In genomic region chr1:180313517-180314440, GRCm38 (mm10) we compare ENCODE assay signal across 9 mouse cellular contexts. TPM values are rescaled to one million over a fixed set of nuclear protein-coding genes. Genes with fewer than 3 reads are reported as not detected.
DNase-seq lines count a peak whose midpoint lies in the region; ATAC-seq and TF ChIP-seq lines count a peak whose summit lies in the region.
"Had no signal": no experiment of that assay in that cellular context is flagged by ENCODE, and none has a peak within 500 bp of the region (broad histone marks: within the 10 kb centered on the region; RNA-seq: fewer than 3 reads in every experiment).

No protein-coding gene starts in this region.

- H3K27ac ChIP-seq in hindbrain, embryonic 15.5 days (replicated peaks): peak overlapping the region; percentile 76
- no peak overlapping the region for H3K27ac ChIP-seq in limb, embryonic 15.5 days
- H3K27ac ChIP-seq: macrophage had no signal

- H3K4me2 ChIP-seq in hindbrain, embryonic 15.5 days: peak overlapping the region; percentile 53
- H3K4me2 ChIP-seq in limb, embryonic 15.5 days: peak overlapping the region; percentile 44
- H3K4me2 ChIP-seq in myocyte (ENCODE audit: low read depth): peak overlapping the region; percentile 89

- no peak overlapping the region for H3ac ChIP-seq in myocyte (ENCODE audit: control insufficient read depth, insufficient read length)

- peak overlapping the region; percentile 24; the same call in 1 of the 2 replicates for H3K9ac ChIP-seq in hindbrain, embryonic 15.5 days
- H3K9ac ChIP-seq in limb, embryonic 15.5 days: no peak overlapping the region

- H3K27me3 ChIP-seq in hindbrain, embryonic 15.5 days: no peaks in the 10 kb centered on the region
- H3K27me3 ChIP-seq in limb, embryonic 15.5 days: no peaks in the 10 kb centered on the region
- no peaks in the 10 kb centered on the region for H3K27me3 ChIP-seq in myocyte (ENCODE audit: control insufficient read depth, insufficient read depth, insufficient read length)

- peak overlapping the region; percentile 26 for H3K4me3 ChIP-seq in hindbrain, embryonic 15.5 days
- peak overlapping the region; percentile 23; the same call in 1 of the 2 replicates for H3K4me3 ChIP-seq in limb, embryonic 15.5 days
- no peak overlapping the region for H3K4me3 ChIP-seq in myocyte

- no peak for TF ChIP-seq POLR2A in myocyte (IDR thresholded peaks at IDR 0.05; ENCODE audit: insufficient read length, low read depth)

- H3K36me3 ChIP-seq in hindbrain, embryonic 15.5 days: no peaks in the 10 kb centered on the region
- H3K36me3 ChIP-seq in limb, embryonic 15.5 days: no peaks in the 10 kb centered on the region
- no peaks in the 10 kb centered on the region for H3K36me3 ChIP-seq in myocyte (ENCODE audit: control insufficient read depth, insufficient read depth)

- H3K79me2 ChIP-seq in myocyte (ENCODE audit: control insufficient read depth, insufficient read depth): no peaks in the 10 kb centered on the region

- 11% methylated on average over 20 of the region's 20 CpGs for WGBS in hindbrain, embryonic 15.5 days
- 8% methylated on average over 20 of the region's 20 CpGs for WGBS in limb, embryonic 15.5 days

- ATAC-seq in hindbrain, embryonic 15.5 days (ENCODE audit: low FRiP score, low read depth): peak; percentile 84
- ATAC-seq in limb, embryonic 15.5 days (ENCODE audit: insufficient number of reproducible peaks, low FRiP score, low TSS enrichment, low read depth): no peak

- peak; percentile 22 for DNase-seq in right cerebral cortex, adult 18-20 months
- no peak for DNase-seq in right cerebral cortex, postnatal 36 days (ENCODE audit: low spot score in 2 of 2)
- peak; percentile 73 to 76 for DNase-seq in cerebellum, postnatal 25 days
- DNase-seq in spleen, adult 12 weeks (ENCODE audit: low spot score): no peak
- no peak for DNase-seq in c-Kit-positive CD71-positive TER-119-positive erythroid progenitor cells, embryonic 14.5 days (ENCODE audit: low spot score)

- H3K9me3 ChIP-seq in hindbrain, embryonic 15.5 days: no peaks in the 10 kb centered on the region
- H3K9me3 ChIP-seq in limb, embryonic 15.5 days: no peaks in the 10 kb centered on the region

- peaks cover 26% of the 10 kb centered on the region for H3K4me1 ChIP-seq in hindbrain, embryonic 15.5 days (replicated peaks)
- peaks cover 16% of the 10 kb centered on the region for H3K4me1 ChIP-seq in limb, embryonic 15.5 days

TF ChIP-seq in myocyte, 11 proteins besides CTCF, POLR2A, EP300 and RAD21:
- TF ChIP-seq MAX (IDR thresholded peaks at IDR 0.05; ENCODE audit: low read depth) (no peak), MYOD1 (IDR thresholded peaks at IDR 0.05; ENCODE audit: control insufficient read depth in 1 of 3, insufficient read length in 2 of 3, low read depth in 2 of 3) (peak in 1 of 3 experiments; percentile 10)

RNA-seq across cellular contexts. Expression of gene Itpkb, which starts 16.5 kb away (rescaled TPM):
- 3.5 and 3.7 TPM in 2 replicates for polyA plus RNA-seq in hindbrain, embryonic 15.5 days (2015; fragmentation: Nextera tagmentation; extraction: Ambion mirVana)
- 12.7 and 15.1 TPM in 2 replicates for polyA plus RNA-seq in limb, embryonic 15.5 days (2015; fragmentation: Nextera tagmentation; extraction: Ambion mirVana)
- 1.1 TPM for polyA plus RNA-seq in myocyte (2012; fragmentation: generic; extraction: Trizol)

RNA-seq across cellular contexts. Expression of gene Psen2, which starts 50.5 kb away (rescaled TPM):
- 18.5 and 19.9 TPM in 2 replicates for polyA plus RNA-seq in hindbrain, embryonic 15.5 days (2015; fragmentation: Nextera tagmentation; extraction: Ambion mirVana)
- 18.1 and 21.8 TPM in 2 replicates for polyA plus RNA-seq in limb, embryonic 15.5 days (2015; fragmentation: Nextera tagmentation; extraction: Ambion mirVana)
- 28.6 TPM for polyA plus RNA-seq in myocyte (2012; fragmentation: generic; extraction: Trizol)

Comparison
In these comparisons a context has a peak if more than half of its experiments do, and no peak if none do; other contexts are left out.
1. DNase-seq: peak in right cerebral cortex, adult 18-20 months (single experiment) and cerebellum, postnatal 25 days (2 of 2); none in right cerebral cortex, postnatal 36 days (0 of 2), spleen, adult 12 weeks (single experiment) and c-Kit-positive CD71-positive TER-119-positive erythroid progenitor cells, embryonic 14.5 days (single experiment).
2. Peak in every context shown above with its lines, with median percentiles within 50 percentile points of each other: H3K4me2 ChIP-seq.